Mouse (Mus musculus): Measurements from ENCODE around the gene Gm20388. TPM values are rescaled to one million over a fixed set of nuclear protein-coding genes. Genes with fewer than 3 reads are reported as not detected.
A peak's percentile ranks its signal among the peaks of the same experiment; 100 is the strongest.

The Gm20388 gene
- polyA plus RNA-seq, 1 experiment from 2014 or later = not detected

DNA sequence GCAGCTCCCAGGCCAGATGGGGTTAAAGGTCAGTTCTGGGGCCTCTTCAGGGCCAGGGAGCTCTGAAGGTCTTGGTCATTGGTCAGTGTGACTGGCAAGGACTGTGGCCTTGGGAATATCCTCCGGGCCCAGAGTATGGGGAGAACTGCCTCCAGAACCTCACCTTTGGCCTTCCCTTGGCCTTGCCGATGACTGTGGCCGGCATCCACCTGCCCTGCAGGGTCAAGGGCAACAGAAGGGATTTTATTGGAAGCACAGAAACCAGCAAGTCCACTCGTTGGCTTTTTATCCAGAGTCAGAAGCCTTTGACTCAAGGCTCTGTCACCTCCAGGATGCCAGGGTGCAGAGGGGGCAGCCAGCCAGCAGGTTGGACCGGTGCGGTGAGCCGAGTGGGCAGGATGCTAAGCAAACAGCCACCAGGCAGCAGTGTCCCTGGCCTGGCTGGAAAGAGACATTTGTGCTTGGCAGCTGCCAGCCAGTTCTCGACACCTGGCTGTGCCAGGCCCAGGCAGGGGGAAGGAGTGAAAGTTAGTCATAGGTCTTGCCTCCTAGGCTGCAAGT, 590.1 kb downstream of the Gm20388 start:
- Histone ChIP-seq H3K9me3 (ENCODE audit: control insufficient read depth, low read length) (no peaks in the 10 kb centered on the region), H3K4me2 (no peak overlapping the region), H3K4me1 (ENCODE audit: control insufficient read depth, insufficient read depth, low read length) (peaks cover 86% of the 10 kb centered on the region), H3K36me3 (ENCODE audit: control insufficient read depth, insufficient read depth, low read length) (no peaks in the 10 kb centered on the region), H3K27me3 (ENCODE audit: control insufficient read depth, insufficient read depth, low read length) (peaks cover 24% of the 10 kb centered on the region; the same call in 1 of the 2 replicates), H3K9ac (ENCODE audit: low read length) (no peak overlapping the region), H3K4me3 (ENCODE audit: low read depth, low read length) (no peak overlapping the region), H3K27ac (ENCODE audit: low read depth, low read length) (no peak overlapping the region)
- DNase-seq (ENCODE audit: low spot score, missing footprints) = no peak
- WGBS = 76% methylated on average over 8 of the region's 8 CpGs
- ATAC-seq (ENCODE audit: low FRiP score) = no peak

DNA sequence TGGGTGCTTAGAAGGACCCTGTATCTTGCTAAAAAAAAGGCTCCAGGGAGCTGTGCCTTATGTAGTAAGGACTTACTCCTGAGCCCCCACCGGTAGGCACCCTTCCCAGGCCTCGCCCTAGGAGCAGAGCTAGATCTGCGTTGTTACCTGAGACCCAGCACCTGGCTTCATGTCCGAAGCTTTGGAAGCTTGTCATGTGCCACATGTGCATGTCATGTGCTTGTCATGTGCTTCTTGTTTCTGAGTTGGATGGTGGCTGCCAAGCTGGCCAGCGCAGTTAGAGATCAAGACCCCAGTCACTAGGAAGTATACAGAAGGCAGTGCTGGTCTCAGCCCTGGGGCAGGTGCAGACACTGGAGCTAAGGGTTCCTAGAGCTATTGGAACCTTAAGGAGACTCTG, 590.8 kb downstream of the Gm20388 start:
- no peaks in the 10 kb centered on the region for H3K9me3 ChIP-seq (ENCODE audit: control insufficient read depth, low read length)
- DNase-seq (ENCODE audit: low spot score, missing footprints) (no peak), ATAC-seq (ENCODE audit: low FRiP score) (no peak)
- no peak overlapping the region for H3K4me2 ChIP-seq
- H3K4me1 ChIP-seq (ENCODE audit: control insufficient read depth, insufficient read depth, low read length) = peaks cover 91% of the 10 kb centered on the region
- H3K27ac ChIP-seq (ENCODE audit: low read depth, low read length) = no peak overlapping the region
- no peak overlapping the region for H3K9ac ChIP-seq (ENCODE audit: low read length)
- H3K36me3 ChIP-seq (ENCODE audit: control insufficient read depth, insufficient read depth, low read length) = no peaks in the 10 kb centered on the region
- peaks cover 21% of the 10 kb centered on the region; the same call in 1 of the 2 replicates for H3K27me3 ChIP-seq (ENCODE audit: control insufficient read depth, insufficient read depth, low read length)
- whole genome bisulfite sequencing = 91% methylated on average over 5 of the region's 5 CpGs
- no peak overlapping the region for H3K4me3 ChIP-seq (ENCODE audit: low read depth, low read length)

DNA sequence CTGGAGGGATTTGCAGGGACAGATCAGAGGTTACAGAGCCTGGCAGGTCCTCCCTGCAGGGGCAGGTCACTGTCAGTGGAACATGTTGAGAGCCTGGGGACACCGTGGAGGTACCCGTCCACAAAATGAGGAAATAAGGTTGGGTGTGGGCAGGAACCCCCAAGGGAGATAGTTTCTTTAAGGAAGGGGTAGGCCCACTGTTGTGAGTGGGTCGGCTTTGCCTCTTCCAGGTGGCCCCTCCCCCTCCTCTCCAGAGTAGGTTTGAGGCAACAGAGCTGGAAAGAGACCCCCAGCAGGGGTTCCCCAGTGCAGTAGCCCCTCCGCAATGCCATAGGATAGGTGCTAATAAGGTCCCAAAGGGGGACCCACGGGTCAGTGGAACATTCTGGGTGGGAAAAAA, 591.8 kb downstream of the Gm20388 start:
- peaks cover 90% of the 10 kb centered on the region for H3K4me1 ChIP-seq (ENCODE audit: control insufficient read depth, insufficient read depth, low read length)
- H3K9me3 ChIP-seq (ENCODE audit: control insufficient read depth, low read length) = no peaks in the 10 kb centered on the region
- H3K27me3 ChIP-seq (ENCODE audit: control insufficient read depth, insufficient read depth, low read length) = peaks cover 17% of the 10 kb centered on the region; the same call in 1 of the 2 replicates
- ATAC-seq (ENCODE audit: low FRiP score) = no peak
- H3K9ac ChIP-seq (ENCODE audit: low read length) = no peak overlapping the region
- DNase-seq (ENCODE audit: low spot score, missing footprints) = no peak
- H3K4me2 ChIP-seq = no peak overlapping the region
- H3K27ac ChIP-seq (ENCODE audit: low read depth, low read length) = no peak overlapping the region
- no peak overlapping the region for H3K4me3 ChIP-seq (ENCODE audit: low read depth, low read length)
- H3K36me3 ChIP-seq (ENCODE audit: control insufficient read depth, insufficient read depth, low read length) = no peaks in the 10 kb centered on the region
- 63% methylated on average over 5 of the region's 5 CpGs for WGBS

DNA sequence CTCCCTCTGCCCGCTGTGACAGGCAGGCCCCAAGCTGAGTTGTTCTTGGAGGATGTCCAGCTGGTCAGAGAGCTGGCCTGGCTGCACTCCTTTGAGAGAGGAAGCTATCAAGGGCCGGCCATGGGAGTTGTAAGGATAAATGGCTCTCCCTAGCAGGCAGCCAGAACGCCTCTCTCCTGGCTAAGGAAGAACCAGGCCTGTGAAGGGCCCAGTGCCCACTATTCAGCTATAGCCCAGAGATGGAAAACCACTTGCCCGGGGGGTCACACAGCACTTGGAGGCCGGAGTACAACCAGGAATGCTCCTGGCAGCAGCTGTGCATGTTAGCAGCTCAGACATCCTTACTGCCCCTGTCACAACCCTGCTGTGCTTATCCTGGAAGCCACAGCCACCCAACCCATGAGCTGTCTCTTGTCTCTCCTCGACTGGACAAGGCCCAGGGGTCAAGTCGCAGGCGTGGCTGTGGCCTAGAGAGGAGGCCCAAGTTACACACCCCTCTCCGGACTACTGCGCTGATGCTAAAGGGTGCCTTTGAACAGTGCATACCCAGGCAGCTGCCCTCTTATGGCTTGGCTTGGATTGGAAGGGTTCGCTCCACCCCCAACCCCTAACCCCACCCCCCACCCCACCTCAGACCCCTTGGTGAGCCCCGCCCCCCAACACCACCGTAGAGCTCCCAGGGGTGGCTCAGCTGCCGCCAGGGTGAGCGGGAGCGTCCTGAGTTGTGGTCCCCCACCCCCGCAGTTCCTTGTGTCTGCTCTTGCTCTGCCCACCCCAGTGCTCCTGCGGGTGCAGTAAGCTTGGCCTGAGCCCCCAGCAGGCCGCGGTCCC, 593.8 kb downstream of the Gm20388 start:
- 4% methylated on average over 20 of the region's 20 CpGs for WGBS
- no peaks in the 10 kb centered on the region for H3K36me3 ChIP-seq (ENCODE audit: control insufficient read depth, insufficient read depth, low read length)
- H3K9ac ChIP-seq (ENCODE audit: low read length) = peak overlapping the region; percentile 42
- peak overlapping the region; percentile 89 for H3K27ac ChIP-seq (ENCODE audit: low read depth, low read length)
- DNase-seq (ENCODE audit: low spot score, missing footprints) = peak; percentile 95
- peaks cover 91% of the 10 kb centered on the region for H3K4me1 ChIP-seq (ENCODE audit: control insufficient read depth, insufficient read depth, low read length)
- H3K4me2 ChIP-seq = peak overlapping the region; percentile 48
- no peaks in the 10 kb centered on the region for H3K9me3 ChIP-seq (ENCODE audit: control insufficient read depth, low read length)
- peak overlapping the region; percentile 15; the same call in 1 of the 2 replicates for H3K4me3 ChIP-seq (ENCODE audit: low read depth, low read length)
- H3K27me3 ChIP-seq (ENCODE audit: control insufficient read depth, insufficient read depth, low read length) = peaks cover 17% of the 10 kb centered on the region; the same call in 1 of the 2 replicates
- ATAC-seq (ENCODE audit: low FRiP score) = no peak; the same call in 1 of the 2 replicates

DNA sequence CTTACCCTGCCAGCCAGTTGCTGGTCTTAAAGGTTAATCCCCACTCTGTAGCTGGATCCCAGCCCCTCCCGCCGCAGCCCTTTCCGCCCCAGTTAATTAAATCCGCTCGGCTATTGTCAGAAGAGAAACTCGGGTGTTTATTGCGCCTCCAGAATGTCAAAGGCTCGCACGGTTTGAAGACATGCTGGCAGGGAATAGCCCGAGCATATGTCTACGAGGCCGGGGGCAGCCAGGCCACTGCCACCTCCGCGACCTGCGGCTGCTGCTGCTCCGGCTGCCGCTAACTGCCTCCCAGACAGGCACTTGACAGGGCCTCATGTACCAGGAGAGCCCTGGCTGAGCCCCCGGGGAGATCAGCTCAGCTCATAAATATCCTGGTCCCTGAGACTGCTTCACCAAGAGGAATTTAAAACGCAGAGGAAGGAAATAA, 594.5 kb downstream of the Gm20388 start:
- Histone ChIP-seq H3K4me1 (ENCODE audit: control insufficient read depth, insufficient read depth, low read length) (peaks cover 92% of the 10 kb centered on the region), H3K27ac (ENCODE audit: low read depth, low read length) (peak overlapping the region; percentile 89), H3K36me3 (ENCODE audit: control insufficient read depth, insufficient read depth, low read length) (no peaks in the 10 kb centered on the region), H3K9me3 (ENCODE audit: control insufficient read depth, low read length) (no peaks in the 10 kb centered on the region), H3K4me2 (peak overlapping the region; percentile 48), H3K27me3 (ENCODE audit: control insufficient read depth, insufficient read depth, low read length) (peaks cover 12% of the 10 kb centered on the region; the same call in 1 of the 2 replicates), H3K9ac (ENCODE audit: low read length) (peak overlapping the region; percentile 42), H3K4me3 (ENCODE audit: low read depth, low read length) (peak overlapping the region; percentile 15; the same call in 1 of the 2 replicates)
- WGBS = 2% methylated on average over 19 of the region's 19 CpGs
- DNase-seq (ENCODE audit: low spot score, missing footprints) = peak; percentile 95
- ATAC-seq (ENCODE audit: low FRiP score) = peak; percentile 43

DNA sequence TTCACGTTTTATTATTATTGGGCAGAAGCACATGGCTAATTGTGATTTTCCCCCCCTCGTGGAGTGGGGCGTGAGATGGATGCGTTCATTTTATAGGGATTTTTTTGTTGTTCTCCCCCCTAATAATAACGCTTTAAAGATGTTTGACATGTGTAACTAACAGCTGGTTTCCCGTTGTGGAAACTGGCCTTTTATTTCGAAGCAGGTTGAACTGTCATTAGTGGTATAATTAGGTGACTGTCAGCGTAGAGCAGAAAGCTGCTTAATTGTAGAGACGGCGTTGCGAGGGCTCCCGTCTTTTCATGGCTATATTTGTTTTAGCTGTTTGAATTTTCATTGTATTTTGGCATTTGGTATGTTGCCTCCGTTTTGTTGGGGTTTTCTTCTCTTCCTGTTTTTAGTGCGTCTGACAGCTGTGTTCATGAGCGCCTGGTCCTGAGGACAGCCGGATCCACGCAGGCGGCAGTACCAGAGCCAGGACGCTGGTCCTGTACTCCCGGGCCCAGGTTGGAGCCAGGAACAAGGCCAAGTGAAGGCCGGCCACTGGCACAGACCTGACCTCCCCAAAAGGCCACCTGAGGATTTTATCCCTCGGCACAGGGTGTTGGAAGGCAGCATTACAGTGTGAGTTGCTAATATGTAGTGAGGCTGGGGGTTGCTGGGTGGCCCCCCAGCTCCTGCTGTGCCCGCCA, 595.1 kb downstream of the Gm20388 start:
- peaks cover 12% of the 10 kb centered on the region; the same call in 1 of the 2 replicates for H3K27me3 ChIP-seq (ENCODE audit: control insufficient read depth, insufficient read depth, low read length)
- H3K4me2 ChIP-seq = peak overlapping the region; percentile 48
- peak overlapping the region; percentile 89 for H3K27ac ChIP-seq (ENCODE audit: low read depth, low read length)
- ATAC-seq (ENCODE audit: low FRiP score) (no peak), DNase-seq (ENCODE audit: low spot score, missing footprints) (no peak)
- H3K9me3 ChIP-seq (ENCODE audit: control insufficient read depth, low read length) = no peaks in the 10 kb centered on the region
- no peaks in the 10 kb centered on the region for H3K36me3 ChIP-seq (ENCODE audit: control insufficient read depth, insufficient read depth, low read length)
- 10% methylated on average over 23 of the region's 23 CpGs for WGBS
- peak overlapping the region; percentile 15; the same call in 1 of the 2 replicates for H3K4me3 ChIP-seq (ENCODE audit: low read depth, low read length)
- H3K9ac ChIP-seq (ENCODE audit: low read length) = peak overlapping the region; percentile 42
- peaks cover 93% of the 10 kb centered on the region for H3K4me1 ChIP-seq (ENCODE audit: control insufficient read depth, insufficient read depth, low read length)

DNA sequence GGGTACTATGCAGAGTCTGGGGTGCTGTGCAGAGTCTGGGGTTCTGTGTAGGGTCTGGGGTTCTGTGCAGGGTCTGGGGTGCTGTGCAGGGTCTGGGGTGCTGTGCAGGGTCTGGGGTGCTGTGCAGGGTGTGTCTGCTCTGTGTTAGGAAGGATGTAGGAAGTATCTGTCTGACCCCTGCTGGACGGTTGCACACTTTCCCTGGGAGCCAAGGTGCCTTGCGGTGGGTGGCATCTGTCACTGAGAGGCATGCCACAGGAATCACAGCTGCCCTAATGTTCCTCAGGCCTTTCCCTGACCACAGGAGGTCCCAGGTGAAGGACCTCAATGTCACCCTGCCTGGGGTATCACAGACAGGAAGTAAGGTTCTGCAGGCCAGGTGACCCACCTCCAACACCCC, 595.9 kb downstream of the Gm20388 start:
- Histone ChIP-seq H3K27ac (ENCODE audit: low read depth, low read length) (no peak overlapping the region), H3K9me3 (ENCODE audit: control insufficient read depth, low read length) (no peaks in the 10 kb centered on the region), H3K4me3 (ENCODE audit: low read depth, low read length) (no peak overlapping the region), H3K9ac (ENCODE audit: low read length) (peak overlapping the region; percentile 36; the same call in 1 of the 2 replicates), H3K36me3 (ENCODE audit: control insufficient read depth, insufficient read depth, low read length) (no peaks in the 10 kb centered on the region), H3K27me3 (ENCODE audit: control insufficient read depth, insufficient read depth, low read length) (peaks cover 8% of the 10 kb centered on the region; the same call in 1 of the 2 replicates), H3K4me2 (peak overlapping the region; percentile 48; the same call in 1 of the 2 replicates), H3K4me1 (ENCODE audit: control insufficient read depth, insufficient read depth, low read length) (peaks cover 93% of the 10 kb centered on the region)
- ATAC-seq (ENCODE audit: low FRiP score) = no peak
- 33% methylated on average over 2 of the region's 2 CpGs for WGBS
- no peak for DNase-seq (ENCODE audit: low spot score, missing footprints)

DNA sequence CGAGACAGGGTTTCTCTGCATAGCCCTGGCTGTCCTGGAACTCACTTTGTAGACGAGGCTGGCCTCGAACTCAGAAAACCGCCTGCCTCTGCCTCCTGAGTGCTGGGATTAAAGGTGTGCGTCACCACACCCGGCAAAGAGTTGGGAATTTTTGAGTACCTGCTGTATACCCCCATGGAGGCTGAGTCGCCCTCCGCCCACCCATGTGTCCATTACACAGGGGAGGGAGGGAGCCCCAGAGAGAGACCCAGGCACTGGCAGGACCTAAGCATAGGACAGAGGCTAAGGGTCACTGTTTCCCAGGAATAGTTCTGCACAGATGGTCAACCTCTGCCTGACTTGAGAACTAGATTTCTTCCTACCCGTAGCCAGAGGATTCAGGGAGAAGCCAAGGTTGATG, 596.6 kb downstream of the Gm20388 start:
- no peak for DNase-seq (ENCODE audit: low spot score, missing footprints)
- Histone ChIP-seq H3K27ac (ENCODE audit: low read depth, low read length) (0 out of 2 replicates have a peak overlapping the region, but pooled peaks have one; percentile 40), H3K9ac (ENCODE audit: low read length) (no peak overlapping the region), H3K4me3 (ENCODE audit: low read depth, low read length) (no peak overlapping the region), H3K9me3 (ENCODE audit: control insufficient read depth, low read length) (no peaks in the 10 kb centered on the region), H3K4me2 (no peak overlapping the region), H3K4me1 (ENCODE audit: control insufficient read depth, insufficient read depth, low read length) (peaks cover 99% of the 10 kb centered on the region), H3K36me3 (ENCODE audit: control insufficient read depth, insufficient read depth, low read length) (no peaks in the 10 kb centered on the region), H3K27me3 (ENCODE audit: control insufficient read depth, insufficient read depth, low read length) (peaks cover 14% of the 10 kb centered on the region; the same call in 1 of the 2 replicates)
- WGBS = 87% methylated on average over 9 of the region's 9 CpGs
- no peak for ATAC-seq (ENCODE audit: low FRiP score)

Measured in midbrain, embryonic 11.5 days (tissue).